Mouse (Mus musculus) adrenal gland, adult 18-20 months (tissue): ENCODE results near the gene Muc1. TPM values are rescaled to one million over a fixed set of nuclear protein-coding genes. Genes with fewer than 3 reads are reported as not detected.
A peak's percentile ranks its signal among the peaks of the same experiment; 100 is the strongest.
"Not testable (repeated sequence)": the region's sequence is repeated elsewhere in the genome, so short reads cannot be mapped to it uniquely, and the experiment has no call there.

Experiments
- DNase-seq, 2 experiments: peaks; one replicate each; pipeline ENCODE4 v3.0.0; 2021 to 2022; ENCODE audit warnings: low spot score in 2 of 2
- total RNA-seq, 2 experiments: library from RNA; stranded (reverse); gene quantifications; 1 replicate in 1 of 2; 2 replicates in 1 of 2; pipeline ENCODE4 v1.2.3; 2021

The Muc1 gene
- total RNA-seq, 2 experiments from 2014 or later = 0.23 to 0.35 TPM

DNA sequence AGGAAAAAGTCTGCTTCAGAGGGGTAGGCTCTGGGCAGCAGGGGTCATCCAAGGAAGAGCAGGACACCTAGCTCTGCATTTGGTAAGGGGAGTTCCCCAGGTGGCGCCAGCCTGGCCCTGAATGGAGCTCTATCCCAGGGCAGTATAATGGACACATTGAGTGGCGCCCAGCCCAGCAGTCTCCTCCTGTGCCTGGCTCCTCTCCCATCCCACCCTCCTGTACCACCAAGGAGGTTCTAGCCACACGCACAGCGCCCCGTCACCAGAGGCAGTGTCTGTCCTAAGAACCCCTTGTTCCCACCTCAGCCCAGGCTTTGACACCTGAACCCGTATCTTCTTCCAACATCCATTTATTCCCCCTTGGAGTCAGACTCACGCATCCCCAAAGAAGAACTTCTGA, 19.1 kb upstream of the Muc1 start:
- DNase-seq = no peak

DNA sequence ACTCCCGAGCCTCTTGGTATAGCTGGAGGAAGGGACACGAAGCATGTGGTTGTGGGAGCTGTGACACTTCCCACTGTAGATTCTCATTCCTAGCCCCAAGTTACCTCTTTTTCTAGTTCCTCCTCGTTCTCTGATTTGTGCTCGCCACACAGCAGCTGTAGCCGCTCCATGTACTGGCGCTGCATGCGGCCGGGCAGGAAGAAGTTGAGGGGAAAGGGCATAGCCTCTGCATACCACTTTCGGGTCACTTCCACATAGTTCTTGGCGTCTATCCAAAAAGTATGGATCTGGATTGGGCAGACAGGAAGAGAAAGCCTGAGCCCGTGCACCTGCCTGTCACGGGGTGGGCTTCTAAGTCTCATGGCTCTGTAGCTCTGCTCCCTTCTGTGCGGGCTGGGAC, 18.7 kb upstream of the Muc1 start:
- DNase-seq = no peak

- no peak for DNase-seq
Observed at GRCm38 (mm10) chr3:89210731-89211130, 18.1 kb upstream of the Muc1 start.

GRCm38 (mm10) chr3:89213803-89214530, 14.9 kb upstream of the Muc1 start:
- peak; percentile 87 to 90 for DNase-seq

DNA sequence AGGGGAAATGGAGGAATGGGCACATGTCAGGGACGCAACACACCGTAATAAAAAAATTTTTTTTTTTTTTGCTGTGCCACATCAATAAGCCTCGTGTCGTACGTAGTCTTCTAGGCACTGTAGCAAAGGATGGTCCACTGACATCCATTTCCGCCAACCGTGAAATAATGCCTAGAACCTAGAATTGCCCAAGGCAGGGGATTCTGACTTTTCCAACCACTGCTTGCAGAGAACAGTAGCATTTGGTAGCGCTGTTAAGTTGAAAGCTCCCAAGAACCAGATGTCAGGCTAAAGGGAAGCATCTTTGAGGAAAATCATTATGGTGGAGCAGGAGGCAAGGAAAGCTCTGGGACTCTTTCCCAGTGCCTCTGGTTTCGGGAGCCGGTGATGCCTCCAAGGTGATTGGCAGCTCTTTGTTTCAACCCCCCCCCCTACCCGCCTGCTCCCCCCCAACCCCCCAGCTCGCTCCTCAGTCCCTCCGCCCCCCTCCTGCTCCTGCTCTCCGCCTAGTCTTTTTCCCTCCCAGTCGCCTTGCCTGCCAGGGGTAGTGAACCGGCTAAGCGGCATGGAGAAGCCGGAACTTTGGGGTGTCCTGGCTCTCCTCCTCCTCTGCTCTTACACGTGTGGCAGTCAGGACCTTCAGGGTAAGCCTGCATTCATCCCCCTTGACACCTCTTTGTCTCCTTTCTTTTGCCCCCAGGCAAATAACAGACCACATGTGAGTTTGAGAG, 14.0 kb upstream of the Muc1 start, which contains the start of gene Thbs3:
Thbs3 (plus strand) TSS at position 500 of the 731 bp plus-strand sequence.
- DNase-seq = no peak

DNA sequence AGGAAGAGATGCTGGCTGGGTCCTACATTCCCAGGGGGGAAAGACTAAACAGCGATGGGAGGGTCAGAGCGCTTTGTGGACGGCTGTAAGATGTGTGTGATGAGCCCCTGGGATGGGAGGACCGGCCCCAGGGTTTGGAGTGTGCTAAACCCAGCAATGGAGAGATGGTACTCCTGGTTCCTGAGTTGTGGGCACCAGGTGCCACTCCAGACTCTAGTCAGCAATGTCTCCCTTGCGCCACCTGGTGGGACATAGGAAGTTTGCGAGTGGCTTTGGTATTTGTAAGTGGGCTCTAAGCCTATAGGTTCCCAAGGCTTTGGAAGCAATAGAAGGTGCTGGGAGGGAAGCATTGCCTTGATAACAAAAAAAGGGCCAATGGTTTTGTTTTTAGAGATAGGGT, 13.0 kb upstream of the Muc1 start:
- peak; percentile 73 to 81 for DNase-seq

- not testable (repeated sequence) for DNase-seq
Observed at GRCm38 (mm10) chr3:89216407-89216806, 12.4 kb upstream of the Muc1 start.

DNA sequence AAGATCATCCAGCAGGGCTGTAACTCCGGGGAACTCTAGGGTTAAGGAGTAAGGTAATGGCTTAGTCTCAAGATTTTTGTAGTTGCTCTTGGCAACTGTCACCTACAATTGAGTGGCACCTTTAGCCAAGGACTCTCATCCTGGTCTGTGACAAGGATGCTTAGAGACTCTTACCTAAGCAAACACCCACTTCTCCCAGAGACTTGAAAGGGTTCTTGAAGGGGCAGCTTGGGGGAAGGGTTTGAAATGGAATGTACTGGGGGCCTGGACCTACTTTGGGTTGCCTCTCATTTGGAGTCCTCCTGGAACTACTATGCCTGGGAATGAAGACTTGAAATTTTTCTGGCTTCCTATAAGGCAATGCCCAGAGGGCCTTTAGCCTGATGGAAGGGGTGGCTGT, 10.6 kb upstream of the Muc1 start:
- no peak for DNase-seq

- DNase-seq = no peak
Observed at GRCm38 (mm10) chr3:89219546-89219945, 9.3 kb upstream of the Muc1 start.

- no peak for DNase-seq
Observed at GRCm38 (mm10) chr3:89221167-89221566, 7.7 kb upstream of the Muc1 start.

- DNase-seq = no peak
Observed at GRCm38 (mm10) chr3:89224796-89225195, 4.1 kb upstream of the Muc1 start.

DNA sequence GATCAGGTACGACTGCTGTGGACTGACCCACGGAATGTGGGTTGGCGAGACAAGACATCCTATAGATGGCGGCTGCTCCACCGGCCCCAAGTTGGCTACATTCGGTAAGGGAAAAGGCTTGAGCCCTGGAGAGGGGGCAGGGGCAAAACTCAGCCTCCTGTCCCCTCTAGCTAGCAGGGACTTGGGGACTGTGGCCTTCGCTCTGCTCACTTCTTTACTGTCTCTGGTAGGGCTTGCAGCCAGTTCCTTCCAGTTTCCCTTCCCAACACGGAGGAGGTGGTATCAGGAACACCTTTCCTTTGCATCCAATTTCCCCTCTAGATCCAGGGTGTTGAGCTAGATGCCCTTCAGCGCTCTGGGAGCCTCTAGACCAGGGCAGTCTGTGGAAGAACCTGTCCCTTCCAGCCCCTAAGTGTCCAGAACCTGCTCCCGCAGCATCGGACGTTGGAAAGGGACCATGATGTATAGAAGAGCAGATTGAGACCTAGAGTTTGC, 3.5 kb upstream of the Muc1 start:
- no peak for DNase-seq

DNA sequence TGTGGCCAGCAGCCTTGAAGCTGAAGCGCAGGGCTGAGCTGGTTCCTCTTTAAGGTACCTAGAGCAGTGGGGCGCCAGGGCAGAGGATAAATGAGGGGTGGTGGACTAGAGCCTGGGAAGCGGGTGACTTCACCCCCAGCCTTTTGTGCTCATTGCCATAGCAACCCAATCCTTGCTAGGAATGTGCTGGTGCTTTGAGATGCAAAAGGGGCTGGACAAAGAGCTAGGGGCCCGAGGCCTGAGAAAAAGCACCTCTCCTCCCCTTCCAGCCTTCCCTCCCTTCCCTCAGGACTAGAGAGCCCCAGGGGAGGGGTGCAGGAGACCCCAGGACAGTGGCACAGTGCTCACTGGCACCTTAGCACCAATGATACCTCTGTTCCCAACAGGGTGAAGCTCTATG, 2.9 kb upstream of the Muc1 start:
- DNase-seq = no peak

GRCm38 (mm10) chr3:89226361-89226760, 2.5 kb upstream of the Muc1 start:
- no peak for DNase-seq

- no peak for DNase-seq
Observed at GRCm38 (mm10) chr3:89226900-89227299, 2.0 kb upstream of the Muc1 start, which contains the start of gene Mtx1. Gene Mtx1 (minus strand): TSS chr3:89227088.

DNA sequence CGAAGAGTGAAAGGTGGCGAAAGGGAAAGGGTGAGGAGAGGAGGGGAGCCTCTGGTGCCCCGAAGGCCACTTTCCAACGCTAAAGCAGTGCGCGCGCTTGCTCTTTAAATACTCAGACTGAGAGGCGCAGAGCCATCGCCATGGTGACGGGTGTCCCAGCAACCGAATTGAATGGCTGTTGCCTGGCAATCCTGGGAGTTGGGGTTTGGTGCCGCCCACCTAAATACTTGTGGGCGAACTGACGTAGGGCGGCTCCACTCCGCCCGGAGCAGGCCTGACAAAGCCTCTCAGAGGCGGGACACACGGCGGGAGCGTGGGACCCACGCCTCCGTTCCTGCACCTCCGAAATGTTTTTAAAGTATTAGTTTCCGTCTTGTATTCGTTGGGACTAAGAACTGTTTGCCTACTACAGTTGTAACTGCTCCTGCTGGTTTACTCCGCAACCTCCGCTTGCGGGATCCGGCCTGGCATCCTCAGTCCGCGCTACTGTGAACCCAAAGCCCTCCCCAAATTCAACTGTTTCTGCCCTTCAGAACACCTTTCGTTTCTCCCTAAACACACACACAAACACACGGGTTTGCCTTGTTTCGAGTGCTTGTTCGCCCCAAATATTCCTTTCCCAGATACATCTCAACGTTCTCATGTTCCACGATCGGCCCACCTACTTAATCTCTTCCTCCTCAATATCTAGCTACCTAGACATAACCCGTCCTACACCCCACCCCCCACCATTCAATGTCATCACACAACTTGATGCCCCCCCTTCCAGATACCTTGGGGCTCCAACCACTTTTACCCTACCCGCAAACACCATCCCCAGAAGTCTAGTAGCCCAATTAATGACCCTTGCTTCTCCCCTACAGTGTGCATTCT, 1.3 kb upstream of the Muc1 start:
- DNase-seq = peak; percentile 72 to 74

DNA sequence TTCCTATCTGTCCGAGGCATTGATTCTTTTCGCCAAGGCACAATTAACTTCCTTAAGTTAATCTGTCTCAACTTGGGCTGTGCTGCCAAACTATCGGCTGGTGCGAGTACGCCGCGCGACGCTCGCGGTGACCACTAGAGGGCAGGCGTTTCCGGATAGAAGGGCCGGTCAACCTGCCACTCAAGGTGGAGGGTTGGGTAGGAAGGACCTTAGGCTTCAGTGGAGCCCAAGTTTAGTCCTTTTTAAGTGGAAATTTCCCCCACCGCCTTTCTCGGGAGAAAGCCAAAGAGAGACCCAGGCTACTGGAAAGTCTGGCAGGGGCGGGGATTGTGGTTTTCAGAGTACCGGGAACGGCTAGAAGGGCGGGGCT, 692 bp upstream of the Muc1 start:
- DNase-seq = peak; percentile 87 to 90

DNA sequence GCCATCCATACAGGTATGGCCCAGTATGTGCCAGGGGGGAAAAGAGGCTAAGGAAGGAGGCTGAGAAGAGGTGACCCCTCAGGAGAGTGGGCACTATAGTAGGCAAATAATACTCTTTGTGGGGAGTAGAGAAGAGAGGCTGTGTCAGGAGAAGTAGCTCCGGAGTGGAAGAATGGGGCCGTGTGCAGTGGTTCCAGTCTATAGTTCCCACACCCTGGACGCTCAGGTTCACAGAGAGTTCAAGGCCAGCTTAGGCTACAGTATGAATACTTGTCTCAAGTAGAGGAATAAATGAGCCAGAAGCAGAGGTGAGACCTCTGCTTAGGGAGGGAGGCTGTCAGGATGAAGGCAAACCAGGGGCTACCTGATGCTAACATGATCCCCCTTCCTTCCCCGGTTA, 419 bp downstream of the Muc1 start:
- no peak for DNase-seq

DNA sequence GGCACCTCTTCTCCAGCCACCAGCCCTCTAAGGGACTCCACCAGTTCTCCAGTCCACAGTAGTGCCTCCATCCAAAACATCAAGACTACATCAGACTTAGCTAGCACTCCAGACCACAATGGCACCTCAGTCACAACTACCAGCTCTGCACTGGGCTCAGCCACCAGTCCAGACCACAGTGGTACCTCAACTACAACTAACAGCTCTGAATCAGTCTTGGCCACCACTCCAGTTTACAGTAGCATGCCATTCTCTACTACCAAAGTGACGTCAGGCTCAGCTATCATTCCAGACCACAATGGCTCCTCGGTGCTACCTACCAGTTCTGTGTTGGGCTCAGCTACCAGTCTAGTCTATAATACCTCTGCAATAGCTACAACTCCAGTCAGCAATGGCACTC, 1.7 kb downstream of the Muc1 start:
- no peak for DNase-seq

DNA sequence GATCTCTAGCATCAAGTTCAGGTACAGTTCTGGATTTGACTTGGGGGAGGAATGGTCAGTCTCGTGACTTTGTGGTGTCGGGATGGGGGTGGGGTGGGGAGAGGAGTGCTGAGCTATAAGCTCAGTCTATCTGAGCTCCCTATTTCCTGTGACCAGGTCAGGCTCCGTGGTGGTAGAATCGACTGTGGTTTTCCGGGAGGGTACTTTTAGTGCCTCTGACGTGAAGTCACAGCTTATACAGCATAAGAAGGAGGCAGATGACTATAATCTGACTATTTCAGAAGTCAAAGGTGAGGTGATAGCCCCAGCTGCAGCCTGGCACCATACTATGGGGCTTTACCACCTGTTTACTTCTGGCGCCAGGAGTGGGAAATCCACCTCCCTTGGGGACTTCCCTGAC, 2.5 kb downstream of the Muc1 start:
- DNase-seq = no peak

- DNase-seq = no peak
Observed at GRCm38 (mm10) chr3:89231772-89232275, 3.0 kb downstream of the Muc1 start.
